In the genomic region with DNA sequence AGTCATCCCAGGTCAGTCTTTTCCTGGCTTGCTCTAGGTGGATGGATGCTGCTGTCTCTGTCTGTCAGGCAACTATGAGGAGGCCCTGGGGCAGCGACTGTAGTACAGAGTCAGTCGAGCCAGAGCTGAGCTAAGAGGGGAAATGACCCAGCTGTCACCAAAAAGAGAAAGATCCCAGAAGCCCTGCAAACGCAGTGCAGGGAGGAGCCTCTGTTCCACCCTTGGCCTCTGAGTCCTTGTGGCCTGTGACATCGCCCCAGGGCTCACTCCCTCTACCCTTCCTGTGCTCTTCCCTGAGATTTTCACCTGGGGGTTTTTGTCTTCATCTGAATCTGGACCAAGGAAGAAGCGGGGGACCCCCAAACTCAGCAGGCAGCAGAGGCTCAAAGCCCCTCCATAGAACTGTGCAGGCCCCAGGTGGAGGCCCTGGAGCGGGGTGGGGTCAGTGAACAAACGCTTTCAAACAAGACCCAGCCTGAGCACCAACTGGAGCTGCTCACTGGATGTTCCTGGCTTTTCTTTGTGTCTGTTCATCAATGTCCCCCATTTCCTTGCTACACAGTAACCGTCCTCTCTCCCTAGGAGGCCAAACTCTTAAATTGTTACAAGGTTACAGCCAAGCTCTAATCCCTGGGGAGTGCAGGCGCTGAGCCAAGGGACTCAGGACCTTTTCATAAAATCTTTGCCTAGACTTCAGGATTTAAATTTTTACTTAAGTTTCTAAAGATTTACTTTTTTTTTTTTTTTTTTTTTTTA, we compare ENCODE assay signal across 12 mouse cellular contexts. TPM values are rescaled to one million over a fixed set of nuclear protein-coding genes. Genes with fewer than 3 reads are reported as not detected.
DNase-seq lines count a peak whose midpoint lies in the region; ATAC-seq and TF ChIP-seq lines count a peak whose summit lies in the region.
"Had no signal": no experiment of that assay in that cellular context is flagged by ENCODE, and none has a peak within 500 bp of the region (broad histone marks: within the 10 kb centered on the region; RNA-seq: fewer than 3 reads in every experiment).

No protein-coding gene starts in this region.

- no peaks in the 10 kb centered on the region; the same call in 1 of the 2 replicates for H3K27me3 ChIP-seq in heart, embryonic 12.5 days (replicated peaks)
- H3K27me3 ChIP-seq in stomach, postnatal 0 days (ENCODE audit: control insufficient read depth, insufficient read depth, low read length), result no peaks in the 10 kb centered on the region
- no peaks in the 10 kb centered on the region for H3K27me3 ChIP-seq in forebrain, embryonic 15.5 days
- H3K27me3 ChIP-seq: forebrain, embryonic 13.5 days; lung, embryonic 15.5 days; midbrain, embryonic 13.5 days had no signal

- no peaks in the 10 kb centered on the region for H3K36me3 ChIP-seq in heart, embryonic 12.5 days
- peaks cover 2% of the 10 kb centered on the region; the same call in 1 of the 2 replicates for H3K36me3 ChIP-seq in stomach, postnatal 0 days (ENCODE audit: control insufficient read depth, insufficient read depth, low read length)
- H3K36me3 ChIP-seq in forebrain, embryonic 15.5 days, result no peaks in the 10 kb centered on the region
- H3K36me3 ChIP-seq: lung, embryonic 15.5 days; midbrain, embryonic 13.5 days had no signal

- H3K27ac ChIP-seq in heart, embryonic 12.5 days (ENCODE audit: poor library complexity, severe bottlenecking), result 0 out of 2 replicates have a peak overlapping the region, but pooled peaks have one; percentile 39
- no peak overlapping the region for H3K27ac ChIP-seq in stomach, postnatal 0 days (replicated peaks)
- no peak overlapping the region for H3K27ac ChIP-seq in left cerebral cortex, adult 2 months
- no peak overlapping the region for H3K27ac ChIP-seq in forebrain, embryonic 15.5 days (replicated peaks)
- H3K27ac ChIP-seq: forebrain, embryonic 13.5 days; lung, embryonic 15.5 days; midbrain, embryonic 13.5 days had no signal

- H3K4me3 ChIP-seq in heart, embryonic 12.5 days, result no peak overlapping the region
- no peak overlapping the region for H3K4me3 ChIP-seq in stomach, postnatal 0 days (ENCODE audit: low read depth, low read length)
- H3K4me3 ChIP-seq in left cerebral cortex, adult 2 months, result no peak overlapping the region
- no peak overlapping the region for H3K4me3 ChIP-seq in forebrain, embryonic 15.5 days
- H3K4me3 ChIP-seq: forebrain, embryonic 13.5 days; lung, embryonic 15.5 days; midbrain, embryonic 13.5 days had no signal

- intact Hi-C loops in left cerebral cortex, postnatal 4 days (cut with DNase I), result no loop called here
- intact Hi-C loops in left cerebral cortex, postnatal 14 days (cut with DNase I), result no loop called here
- intact Hi-C loops in left cerebral cortex, adult 2 months (cut with DNase I), result no loop called here

- no peak overlapping the region for H3K4me2 ChIP-seq in heart, embryonic 12.5 days
- H3K4me2 ChIP-seq in stomach, postnatal 0 days (replicated peaks; ENCODE audit: low read depth), result no peak overlapping the region
- H3K4me2 ChIP-seq in forebrain, embryonic 15.5 days (replicated peaks), result no peak overlapping the region
- H3K4me2 ChIP-seq: forebrain, embryonic 13.5 days; lung, embryonic 15.5 days; midbrain, embryonic 13.5 days had no signal

- no peak overlapping the region for H3K9ac ChIP-seq in heart, embryonic 12.5 days
- 0 out of 2 replicates have a peak overlapping the region, but pooled peaks have one; percentile 13 for H3K9ac ChIP-seq in stomach, postnatal 0 days (ENCODE audit: low read length)
- no peak overlapping the region for H3K9ac ChIP-seq in forebrain, embryonic 15.5 days (replicated peaks)
- H3K9ac ChIP-seq: forebrain, embryonic 13.5 days; lung, embryonic 15.5 days; midbrain, embryonic 13.5 days had no signal

- H3K9me3 ChIP-seq in heart, embryonic 12.5 days (replicated peaks), result no peaks in the 10 kb centered on the region
- no peaks in the 10 kb centered on the region for H3K9me3 ChIP-seq in stomach, postnatal 0 days (ENCODE audit: control insufficient read depth, low read length)
- no peaks in the 10 kb centered on the region for H3K9me3 ChIP-seq in forebrain, embryonic 15.5 days
- H3K9me3 ChIP-seq: forebrain, embryonic 13.5 days; lung, embryonic 15.5 days; midbrain, embryonic 13.5 days had no signal

- no peak for TF ChIP-seq CTCF in stomach, postnatal 0 days (IDR thresholded peaks at IDR 0.05; ENCODE audit: low read depth)
- no peak for TF ChIP-seq CTCF in left cerebral cortex, adult 2 months (IDR thresholded peaks at IDR 0.05)

- peak; percentile 51 to 74 for DNase-seq in adrenal gland, adult (ENCODE audit: inconsistent age in 2 of 2, low spot score in 1 of 2)
- DNase-seq in adrenal gland, adult 18-20 months (ENCODE audit: low spot score in 2 of 2), result no peak
- DNase-seq in left cerebral cortex, postnatal 4 days, result peak; percentile 23
- DNase-seq in left cerebral cortex, postnatal 14 days (ENCODE audit: low spot score in 2 of 2), result no peak
- DNase-seq in stomach, postnatal 0 days (ENCODE audit: low spot score), result no peak
- no peak for DNase-seq in left cerebral cortex, adult 2 months (ENCODE audit: extremely low spot score in 1 of 2, low spot score in 2 of 2)
- DNase-seq: thymus, postnatal 36 days had no signal

- H3K4me1 ChIP-seq in heart, embryonic 12.5 days (replicated peaks), result peaks cover 23% of the 10 kb centered on the region
- no peaks in the 10 kb centered on the region for H3K4me1 ChIP-seq in stomach, postnatal 0 days (replicated peaks; ENCODE audit: control insufficient read depth, insufficient read depth)
- H3K4me1 ChIP-seq in forebrain, embryonic 15.5 days, result no peaks in the 10 kb centered on the region
- H3K4me1 ChIP-seq: forebrain, embryonic 13.5 days; lung, embryonic 15.5 days; midbrain, embryonic 13.5 days had no signal

- 50% methylated on average over 9 of the region's 9 CpGs for WGBS in heart, embryonic 12.5 days
- WGBS in stomach, postnatal 0 days, result 41% methylated on average over 9 of the region's 9 CpGs
- WGBS in forebrain, embryonic 15.5 days, result 49% methylated on average over 9 of the region's 9 CpGs

- peak; percentile 42; the same call in 1 of the 2 replicates for ATAC-seq in heart, embryonic 12.5 days (ENCODE audit: insufficient number of reproducible peaks, low FRiP score)
- ATAC-seq in stomach, postnatal 0 days (ENCODE audit: low FRiP score, low TSS enrichment), result peak; percentile 14; the same call in 1 of the 2 replicates
- ATAC-seq in forebrain, embryonic 15.5 days (replicated peaks), result no peak
- ATAC-seq: forebrain, embryonic 13.5 days; midbrain, embryonic 13.5 days had no signal

- TF ChIP-seq EP300 in stomach, postnatal 0 days (optimal IDR thresholded peaks at IDR 0.05), result no peak

RNA-seq across cellular contexts. Expression of a gene that starts 12.4 kb away (rescaled TPM):
- 100 to 1,000 TPM in 1 of 2 experiments, 10 to 100 TPM in 1; 63.5 to 395 TPM for total RNA-seq in adrenal gland, adult 18-20 months (2021)
- total RNA-seq in left cerebral cortex, postnatal 4 days (2021), result under 1 TPM; 0.72 to 0.83 TPM
- 1 to 10 TPM; 1.0 to 1.6 TPM for total RNA-seq in left cerebral cortex, postnatal 14 days (2021)
- polyA plus RNA-seq in heart, embryonic 12.5 days (2016; fragmentation: Nextera tagmentation; extraction: Ambion mirVana), result 3.2 and 3.9 TPM in 2 replicates
- polyA plus RNA-seq in stomach, postnatal 0 days (2015; fragmentation: Nextera tagmentation; extraction: Ambion mirVana), result 211 and 220 TPM in 2 replicates
- 1 to 10 TPM; 1.6 to 1.7 TPM for total RNA-seq in left cerebral cortex, adult 2 months (2021)
- polyA plus RNA-seq in forebrain, embryonic 15.5 days (2015; fragmentation: Nextera tagmentation; extraction: Ambion mirVana), result 0.33 and 0.85 TPM in 2 replicates

RNA-seq across cellular contexts. Expression of a gene that starts 19.4 kb away (rescaled TPM):
- total RNA-seq in adrenal gland, adult 18-20 months (2021), result 10 to 100 TPM; 51.7 to 91.8 TPM
- total RNA-seq in left cerebral cortex, postnatal 4 days (2021), result 10 to 100 TPM; 40.4 to 41.5 TPM
- total RNA-seq in left cerebral cortex, postnatal 14 days (2021), result 10 to 100 TPM; 43.4 to 49.6 TPM
- 13.2 and 15.4 TPM in 2 replicates for polyA plus RNA-seq in heart, embryonic 12.5 days (2016; fragmentation: Nextera tagmentation; extraction: Ambion mirVana)
- 5.2 and 5.7 TPM in 2 replicates for polyA plus RNA-seq in stomach, postnatal 0 days (2015; fragmentation: Nextera tagmentation; extraction: Ambion mirVana)
- 10 to 100 TPM; 49.1 to 49.5 TPM for total RNA-seq in left cerebral cortex, adult 2 months (2021)
- 8.0 TPM in 2 replicates for polyA plus RNA-seq in forebrain, embryonic 15.5 days (2015; fragmentation: Nextera tagmentation; extraction: Ambion mirVana)

RNA-seq across cellular contexts. Expression of a gene that starts 55.6 kb away (rescaled TPM):
- total RNA-seq in adrenal gland, adult 18-20 months (2021), result 1 to 10 TPM in 1 of 2 experiments, not detected in 1; 1.6 TPM
- total RNA-seq in left cerebral cortex, postnatal 4 days (2021), result 1 to 10 TPM; 2.0 to 3.4 TPM
- total RNA-seq in left cerebral cortex, postnatal 14 days (2021), result 1 to 10 TPM; 1.4 to 2.7 TPM
- polyA plus RNA-seq in heart, embryonic 12.5 days (2016; fragmentation: Nextera tagmentation; extraction: Ambion mirVana), result 3.1 and 3.3 TPM in 2 replicates
- polyA plus RNA-seq in stomach, postnatal 0 days (2015; fragmentation: Nextera tagmentation; extraction: Ambion mirVana), result 1.0 and 1.2 TPM in 2 replicates
- total RNA-seq in left cerebral cortex, adult 2 months (2021), result 1 to 10 TPM; 1.6 to 3.3 TPM
- 2.3 and 2.6 TPM in 2 replicates for polyA plus RNA-seq in forebrain, embryonic 15.5 days (2015; fragmentation: Nextera tagmentation; extraction: Ambion mirVana)

Comparison
In these comparisons a context has a peak if more than half of its experiments do, and no peak if none do; other contexts are left out.
1. DNase-seq: peak in adrenal gland, adult (2 of 2) and left cerebral cortex, postnatal 4 days (single experiment); none in adrenal gland, adult 18-20 months (0 of 2), left cerebral cortex, postnatal 14 days (0 of 2), stomach, postnatal 0 days (single experiment) and left cerebral cortex, adult 2 months (0 of 2).
2. RNA of a gene that starts 12.4 kb away (total RNA-seq): 63.5 to 395 TPM in adrenal gland, adult 18-20 months; 1.6 to 1.7 TPM in left cerebral cortex, adult 2 months, 1.0 to 1.6 TPM in left cerebral cortex, postnatal 14 days and 0.72 to 0.83 TPM in left cerebral cortex, postnatal 4 days; every median in the first group is over 10 times any median in the second.